Mouse (Mus musculus): Measurements from ENCODE around the gene Oscp1. TPM values are rescaled to one million over a fixed set of nuclear protein-coding genes. Genes with fewer than 3 reads are reported as not detected.

The Oscp1 gene
- polyA plus RNA-seq (2016; fragmentation: Nextera tagmentation; extraction: Ambion mirVana) = 8.2 and 9.1 TPM in 2 replicates

GRCm38 (mm10) chr4:126058134-126058996 lies at the start of gene Oscp1:
TSS of gene Oscp1 (plus strand) at chr4:126058565.
- no peaks in the 10 kb centered on the region for H3K27me3 ChIP-seq (ENCODE audit: insufficient read depth, poor library complexity, severe bottlenecking)
- under 1% methylated on average over 57 of the region's 57 CpGs for WGBS
- H3K36me3 ChIP-seq = peaks cover 33% of the 10 kb centered on the region
- H3K9me3 ChIP-seq = no peaks in the 10 kb centered on the region
- H3K4me1 ChIP-seq = peaks cover 15% of the 10 kb centered on the region
- H3K27ac ChIP-seq = peak within 1 kb of the TSS; percentile 85
- H3K4me3 ChIP-seq = peak within 1 kb of the TSS; percentile 79
- peak; percentile 97 for DNase-seq (ENCODE audit: low spot score)

GRCm38 (mm10) chr4:126017676-126018332 lies 40.6 kb upstream of the Oscp1 start:
- WGBS = 78% methylated on average over 7 of the region's 7 CpGs
- no peaks in the 10 kb centered on the region for H3K9me3 ChIP-seq
- no peak overlapping the region for H3K27ac ChIP-seq
- H3K36me3 ChIP-seq = no peaks in the 10 kb centered on the region
- no peak overlapping the region for H3K4me3 ChIP-seq
- no peak for DNase-seq (ENCODE audit: low spot score)
- H3K27me3 ChIP-seq (ENCODE audit: insufficient read depth, poor library complexity, severe bottlenecking) = no peaks in the 10 kb centered on the region
- no peaks in the 10 kb centered on the region for H3K4me1 ChIP-seq

GRCm38 (mm10) chr4:126018966-126019538 lies 39.3 kb upstream of the Oscp1 start:
- Histone ChIP-seq H3K4me1 (no peaks in the 10 kb centered on the region), H3K9me3 (no peaks in the 10 kb centered on the region), H3K4me3 (no peak overlapping the region), H3K36me3 (no peaks in the 10 kb centered on the region), H3K27ac (no peak overlapping the region), H3K27me3 (ENCODE audit: insufficient read depth, poor library complexity, severe bottlenecking) (no peaks in the 10 kb centered on the region)
- WGBS = 77% methylated on average over 11 of the region's 11 CpGs
- DNase-seq (ENCODE audit: low spot score) = no peak

- Histone ChIP-seq H3K9me3 (no peaks in the 10 kb centered on the region), H3K4me3 (no peak within 1 kb of the TSS), H3K27me3 (ENCODE audit: insufficient read depth, poor library complexity, severe bottlenecking) (peaks cover 12% of the 10 kb centered on the region; the same call in 1 of the 2 replicates), H3K27ac (no peak within 1 kb of the TSS), H3K36me3 (no peaks in the 10 kb centered on the region), H3K4me1 (no peaks in the 10 kb centered on the region)
- WGBS = 34% methylated on average over 16 of the region's 16 CpGs
- no peak for DNase-seq (ENCODE audit: low spot score)
Measured at GRCm38 (mm10) chr4:126024303-126024900, 34.0 kb upstream of the Oscp1 start, which contains the start of gene Csf3r. TSS of gene Csf3r (plus strand) at chr4:126024550.

GRCm38 (mm10) chr4:126025801-126026200 lies 32.6 kb upstream of the Oscp1 start:
- peaks cover 12% of the 10 kb centered on the region; the same call in 1 of the 2 replicates for H3K27me3 ChIP-seq (ENCODE audit: insufficient read depth, poor library complexity, severe bottlenecking)
- H3K27ac ChIP-seq = no peak overlapping the region
- H3K9me3 ChIP-seq = no peaks in the 10 kb centered on the region
- H3K4me1 ChIP-seq = no peaks in the 10 kb centered on the region
- 80% methylated on average over 5 of the region's 5 CpGs for WGBS
- no peak overlapping the region for H3K4me3 ChIP-seq
- DNase-seq (ENCODE audit: low spot score) = no peak
- H3K36me3 ChIP-seq = no peaks in the 10 kb centered on the region

GRCm38 (mm10) chr4:126027980-126028379 lies 30.4 kb upstream of the Oscp1 start:
- Histone ChIP-seq H3K4me1 (no peaks in the 10 kb centered on the region), H3K9me3 (no peaks in the 10 kb centered on the region), H3K4me3 (no peak overlapping the region), H3K27me3 (ENCODE audit: insufficient read depth, poor library complexity, severe bottlenecking) (peaks cover 18% of the 10 kb centered on the region; the same call in 1 of the 2 replicates), H3K36me3 (no peaks in the 10 kb centered on the region), H3K27ac (no peak overlapping the region)
- WGBS = 70% methylated on average over 3 of the region's 3 CpGs
- no peak for DNase-seq (ENCODE audit: low spot score)

- H3K27me3 ChIP-seq (ENCODE audit: insufficient read depth, poor library complexity, severe bottlenecking) = peaks cover 18% of the 10 kb centered on the region; the same call in 1 of the 2 replicates
- H3K27ac ChIP-seq = no peak overlapping the region
- DNase-seq (ENCODE audit: low spot score) = no peak
- H3K4me3 ChIP-seq = no peak overlapping the region
- no peaks in the 10 kb centered on the region for H3K9me3 ChIP-seq
- H3K4me1 ChIP-seq = no peaks in the 10 kb centered on the region
- 65% methylated on average over 3 of the region's 3 CpGs for WGBS
- no peaks in the 10 kb centered on the region for H3K36me3 ChIP-seq
Measured at GRCm38 (mm10) chr4:126029042-126029441, 29.3 kb upstream of the Oscp1 start.

- Histone ChIP-seq H3K9me3 (no peaks in the 10 kb centered on the region), H3K27me3 (ENCODE audit: insufficient read depth, poor library complexity, severe bottlenecking) (peaks cover 15% of the 10 kb centered on the region; the same call in 1 of the 2 replicates), H3K4me1 (no peaks in the 10 kb centered on the region), H3K27ac (no peak overlapping the region), H3K36me3 (no peaks in the 10 kb centered on the region), H3K4me3 (no peak overlapping the region)
- 68% methylated on average over 5 of the region's 5 CpGs for WGBS
- no peak for DNase-seq (ENCODE audit: low spot score)
Measured at GRCm38 (mm10) chr4:126030705-126031104, 27.7 kb upstream of the Oscp1 start.

- Histone ChIP-seq H3K4me3 (no peak overlapping the region), H3K4me1 (no peaks in the 10 kb centered on the region), H3K36me3 (no peaks in the 10 kb centered on the region), H3K27me3 (ENCODE audit: insufficient read depth, poor library complexity, severe bottlenecking) (0 out of 2 replicates have a peak, but pooled peaks cover 6% of the 10 kb centered on the region), H3K27ac (no peak overlapping the region), H3K9me3 (no peaks in the 10 kb centered on the region)
- no peak for DNase-seq (ENCODE audit: low spot score)
- WGBS = 81% methylated on average over 5 of the region's 5 CpGs
Measured at GRCm38 (mm10) chr4:126035413-126035812, 23.0 kb upstream of the Oscp1 start.

- peaks cover 15% of the 10 kb centered on the region for H3K4me1 ChIP-seq
- H3K9me3 ChIP-seq = no peaks in the 10 kb centered on the region
- peak; percentile 97 for DNase-seq (ENCODE audit: low spot score)
- peak within 1 kb of the TSS; percentile 98 for H3K4me3 ChIP-seq
- no peaks in the 10 kb centered on the region for H3K27me3 ChIP-seq (ENCODE audit: insufficient read depth, poor library complexity, severe bottlenecking)
- under 1% methylated on average over 56 of the region's 56 CpGs for WGBS
- H3K27ac ChIP-seq = peak within 1 kb of the TSS; percentile 94
- peaks cover 28% of the 10 kb centered on the region for H3K36me3 ChIP-seq
Measured at GRCm38 (mm10) chr4:126046851-126047585, 11.3 kb upstream of the Oscp1 start, which contains the start of gene Mrps15. TSS of gene Mrps15 (plus strand) at chr4:126046925.

GRCm38 (mm10) chr4:126051617-126052016 lies 6.7 kb upstream of the Oscp1 start:
- Histone ChIP-seq H3K4me1 (peaks cover 15% of the 10 kb centered on the region), H3K27ac (no peak overlapping the region), H3K9me3 (no peaks in the 10 kb centered on the region), H3K36me3 (peaks cover 73% of the 10 kb centered on the region), H3K27me3 (ENCODE audit: insufficient read depth, poor library complexity, severe bottlenecking) (no peaks in the 10 kb centered on the region), H3K4me3 (no peak overlapping the region)
- 82% methylated on average over 7 of the region's 7 CpGs for WGBS
- no peak for DNase-seq (ENCODE audit: low spot score)
